In the genomic region with DNA sequence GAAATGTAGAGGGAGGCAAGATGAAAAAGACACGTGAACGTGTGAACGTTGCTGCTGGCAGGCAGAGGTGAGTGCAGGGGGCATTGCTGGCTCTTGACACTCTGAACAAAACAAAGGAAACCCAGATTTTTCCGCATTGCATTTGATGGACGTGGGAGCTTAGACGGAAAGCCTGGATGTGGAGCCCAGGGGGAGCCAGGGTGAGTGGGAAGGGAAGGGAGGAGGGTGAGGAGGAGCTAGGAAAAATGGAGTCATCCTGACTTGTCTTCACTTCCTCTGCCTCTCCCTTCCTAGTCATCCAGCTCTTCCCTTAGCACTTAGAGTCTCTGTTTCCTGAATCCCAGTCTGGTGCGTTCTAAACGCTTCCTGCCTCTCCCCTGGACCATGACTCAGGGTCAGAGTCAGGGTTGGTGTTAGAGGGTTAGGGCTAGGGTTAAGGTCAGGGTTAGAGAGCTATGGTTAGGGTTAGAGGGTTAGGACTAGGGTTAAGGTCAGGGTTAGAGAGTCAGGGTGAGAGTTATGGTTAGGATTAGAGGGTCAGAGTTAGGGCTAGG, we compare ENCODE assay signal across 10 mouse cellular contexts.
DNase-seq lines count a peak whose midpoint lies in the region; ATAC-seq and TF ChIP-seq lines count a peak whose summit lies in the region.
"Had no signal": no experiment of that assay in that cellular context is flagged by ENCODE, and none has a peak within 500 bp of the region (broad histone marks: within the 10 kb centered on the region; RNA-seq: fewer than 3 reads in every experiment).

No protein-coding gene starts in this region.

- H3K4me3 ChIP-seq in lung, embryonic 14.5 days (ENCODE audit: low read depth, low read length): no peak overlapping the region
- H3K4me3 ChIP-seq in heart, adult 2 months: no peak overlapping the region
- H3K4me3 ChIP-seq: limb, embryonic 13.5 days had no signal

- ATAC-seq in lung, embryonic 14.5 days (ENCODE audit: insufficient read depth): peak; percentile 60; the same call in 1 of the 2 replicates
- no peak for ATAC-seq in megakaryocyte progenitor cell, adult 5-6 weeks (replicated peaks; ENCODE audit: poor library complexity)
- ATAC-seq: forebrain, postnatal 0 days had no signal

- H3K4me2 ChIP-seq in lung, embryonic 14.5 days: no peak overlapping the region
- H3K4me2 ChIP-seq: limb, embryonic 13.5 days had no signal

- H3K4me1 ChIP-seq in lung, embryonic 14.5 days (ENCODE audit: insufficient read depth): no peaks in the 10 kb centered on the region
- peaks cover 6% of the 10 kb centered on the region for H3K4me1 ChIP-seq in heart, adult 2 months (ENCODE audit: control insufficient read depth, insufficient read depth, low read length)
- H3K4me1 ChIP-seq: limb, embryonic 13.5 days had no signal

- 19% methylated on average over 8 of the region's 8 CpGs for WGBS in lung, embryonic 14.5 days
- WGBS in heart, adult 2 months: 12% methylated on average over 8 of the region's 8 CpGs

- no peaks in the 10 kb centered on the region for H3K9me3 ChIP-seq in lung, embryonic 14.5 days (ENCODE audit: low read depth, low read length)
- H3K9me3 ChIP-seq: limb, embryonic 13.5 days had no signal

- H3K27me3 ChIP-seq in lung, embryonic 14.5 days (ENCODE audit: insufficient read depth, low read length): no peaks in the 10 kb centered on the region
- no peaks in the 10 kb centered on the region for H3K27me3 ChIP-seq in heart, adult 2 months (ENCODE audit: control insufficient read depth, insufficient read depth, low read length)
- H3K27me3 ChIP-seq: limb, embryonic 13.5 days had no signal

- no peak for TF ChIP-seq POLR2A in heart, adult 2 months (IDR thresholded peaks at IDR 0.05; ENCODE audit: insufficient read depth, low read depth, low read length)

- H3K27ac ChIP-seq in lung, embryonic 14.5 days (ENCODE audit: low read depth): no peak overlapping the region
- H3K27ac ChIP-seq in heart, adult 2 months: peak overlapping the region; percentile 38
- H3K27ac ChIP-seq: limb, embryonic 13.5 days had no signal

- no peaks in the 10 kb centered on the region for H3K79me2 ChIP-seq in heart, adult 2 months (replicated peaks; ENCODE audit: control insufficient read depth, insufficient read depth, low read length)

- intact Hi-C loops in heart, adult 2 months (cut with DNase I): no loop called here
- intact Hi-C loops in heart, postnatal 25 days (cut with DNase I): no loop called here

- no peaks in the 10 kb centered on the region for H3K36me3 ChIP-seq in lung, embryonic 14.5 days (ENCODE audit: insufficient read depth)
- H3K36me3 ChIP-seq in heart, adult 2 months (ENCODE audit: control insufficient read depth, insufficient read depth, low read length): no peaks in the 10 kb centered on the region
- H3K36me3 ChIP-seq: limb, embryonic 13.5 days had no signal

- DNase-seq in lung, embryonic 14.5 days: peak; percentile 57
- no peak for DNase-seq in lung, postnatal 36 days
- DNase-seq in heart, adult 2 months: peak in 1 of 2 experiments; percentile 14
- DNase-seq in heart, postnatal 25 days (ENCODE audit: low spot score): peak; percentile 20
- peak; percentile 34 to 52 for DNase-seq in lung, postnatal 4 days
- DNase-seq in T-cell, adult 2 months (ENCODE audit: low spot score): no peak
- DNase-seq: forebrain, postnatal 0 days; right cerebral cortex, postnatal 25 days had no signal

- TF ChIP-seq CTCF in lung, embryonic 14.5 days (IDR thresholded peaks at IDR 0.05; ENCODE audit: low read depth): no peak
- TF ChIP-seq CTCF in heart, adult 2 months (IDR thresholded peaks at IDR 0.05): no peak

- no peak for TF ChIP-seq EP300 in heart, adult 2 months (IDR thresholded peaks at IDR 0.05; ENCODE audit: insufficient read depth, low read depth, low read length)

- H3K9ac ChIP-seq in lung, embryonic 14.5 days: no peak overlapping the region
- H3K9ac ChIP-seq in heart, adult 2 months (ENCODE audit: low read depth, low read length): no peak overlapping the region
- H3K9ac ChIP-seq: forebrain, postnatal 0 days; limb, embryonic 13.5 days had no signal

Comparison
In these comparisons a context has a peak if more than half of its experiments do, and no peak if none do; other contexts are left out.
1. DNase-seq: peak in lung, embryonic 14.5 days (single experiment), heart, postnatal 25 days (single experiment) and lung, postnatal 4 days (2 of 2); none in lung, postnatal 36 days (single experiment) and T-cell, adult 2 months (single experiment).